8 mouse cellular contexts compared by ENCODE assay signal in the genomic region with DNA sequence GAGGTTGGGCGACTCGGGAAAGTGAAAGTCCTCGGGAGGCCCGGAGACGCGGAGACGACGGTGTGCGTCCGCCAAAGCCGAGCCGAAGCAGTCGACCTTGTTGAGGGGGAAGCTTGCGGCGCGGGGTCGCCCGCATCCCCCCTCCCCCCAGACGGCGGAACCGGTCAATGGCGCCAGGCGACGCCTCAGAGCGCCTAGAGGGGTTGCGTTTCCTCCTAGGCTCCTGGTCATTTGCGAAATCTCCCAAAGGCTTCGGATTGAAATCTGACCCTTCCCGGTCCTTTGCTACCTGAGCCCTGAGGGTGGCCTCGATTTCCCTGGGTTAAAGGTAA. TPM values are rescaled to one million over a fixed set of nuclear protein-coding genes. Genes with fewer than 3 reads are reported as not detected.
DNase-seq lines count a peak whose midpoint lies in the region; ATAC-seq and TF ChIP-seq lines count a peak whose summit lies in the region.

No protein-coding gene starts in this region.

- TF ChIP-seq POLR2A in bone marrow, adult 2 months (IDR thresholded peaks at IDR 0.05; ENCODE audit: borderline replicate concordance, control insufficient read depth, low read depth, low read length), result peak; percentile 25; the same call in 1 of the 2 replicates

- no peaks in the 10 kb centered on the region for H3K27me3 ChIP-seq in heart, embryonic 15.5 days
- peaks cover 25% of the 10 kb centered on the region for H3K27me3 ChIP-seq in hindbrain, embryonic 14.5 days (ENCODE audit: control insufficient read depth, insufficient read depth, low read length)
- H3K27me3 ChIP-seq in midbrain, embryonic 13.5 days, result peaks cover 29% of the 10 kb centered on the region

- ATAC-seq in heart, embryonic 15.5 days (replicated peaks; ENCODE audit: insufficient number of reproducible peaks, insufficient read depth, low FRiP score, low read depth), result 0 out of 2 replicates have a peak, but pooled peaks have one; percentile 0
- ATAC-seq in hindbrain, embryonic 14.5 days (ENCODE audit: low FRiP score), result peak; percentile 43
- ATAC-seq in midbrain, embryonic 13.5 days, result peak; percentile 72

- DNase-seq in heart, postnatal 25 days (ENCODE audit: low spot score), result no peak
- DNase-seq in hindbrain, embryonic 14.5 days (ENCODE audit: low spot score), result no peak
- DNase-seq in cerebellum, adult 11 months, result no peak
- no peak for DNase-seq in urinary bladder, postnatal 36 days (ENCODE audit: low spot score in 2 of 2)
- DNase-seq in gastrocnemius, adult 8-10 months (ENCODE audit: low spot score in 2 of 2), result no peak

- H3K4me3 ChIP-seq in heart, embryonic 15.5 days, result peak overlapping the region; percentile 81
- peak overlapping the region; percentile 76 for H3K4me3 ChIP-seq in bone marrow, adult 2 months (replicated peaks; ENCODE audit: control insufficient read depth, low read depth, low read length)
- peak overlapping the region; percentile 66 for H3K4me3 ChIP-seq in hindbrain, embryonic 14.5 days (replicated peaks; ENCODE audit: low read length)
- H3K4me3 ChIP-seq in midbrain, embryonic 13.5 days (replicated peaks), result peak overlapping the region; percentile 70

- peaks cover 20% of the 10 kb centered on the region for H3K4me1 ChIP-seq in heart, embryonic 15.5 days (replicated peaks)
- peaks cover 1% of the 10 kb centered on the region; the same call in 1 of the 2 replicates for H3K4me1 ChIP-seq in bone marrow, adult 2 months (ENCODE audit: control insufficient read depth, insufficient read depth, low read length)
- peaks cover 15% of the 10 kb centered on the region; the same call in 1 of the 2 replicates for H3K4me1 ChIP-seq in hindbrain, embryonic 14.5 days (replicated peaks; ENCODE audit: control insufficient read depth, insufficient read depth, low read length)
- peaks cover 48% of the 10 kb centered on the region for H3K4me1 ChIP-seq in midbrain, embryonic 13.5 days (replicated peaks)

- WGBS in heart, embryonic 15.5 days, result under 1% methylated on average over 30 of the region's 30 CpGs
- under 1% methylated on average over 30 of the region's 30 CpGs for WGBS in bone marrow, adult 2 months
- WGBS in hindbrain, embryonic 14.5 days, result under 1% methylated on average over 30 of the region's 30 CpGs
- 1% methylated on average over 30 of the region's 30 CpGs for WGBS in midbrain, embryonic 13.5 days

- peak overlapping the region; percentile 78 for H3K4me2 ChIP-seq in heart, embryonic 15.5 days
- H3K4me2 ChIP-seq in hindbrain, embryonic 14.5 days (replicated peaks), result peak overlapping the region; percentile 89
- peak overlapping the region; percentile 94 for H3K4me2 ChIP-seq in midbrain, embryonic 13.5 days (replicated peaks)

- TF ChIP-seq CTCF in bone marrow, adult 2 months (IDR thresholded peaks at IDR 0.05; ENCODE audit: control insufficient read depth, insufficient read depth, low read length), result no peak

- H3K9ac ChIP-seq in heart, embryonic 15.5 days, result peak overlapping the region; percentile 79
- H3K9ac ChIP-seq in hindbrain, embryonic 14.5 days, result peak overlapping the region; percentile 80
- peak overlapping the region; percentile 80 for H3K9ac ChIP-seq in midbrain, embryonic 13.5 days (replicated peaks)

- H3K27ac ChIP-seq in heart, embryonic 15.5 days, result peak overlapping the region; percentile 99
- peak overlapping the region; percentile 94 for H3K27ac ChIP-seq in bone marrow, adult 2 months (ENCODE audit: control insufficient read depth, insufficient read depth, low read depth, low read length, poor library complexity)
- H3K27ac ChIP-seq in hindbrain, embryonic 14.5 days, result peak overlapping the region; percentile 90
- H3K27ac ChIP-seq in midbrain, embryonic 13.5 days, result peak overlapping the region; percentile 92

- H3K36me3 ChIP-seq in heart, embryonic 15.5 days, result peaks cover 9% of the 10 kb centered on the region; the same call in 1 of the 2 replicates
- peaks cover 10% of the 10 kb centered on the region; the same call in 1 of the 2 replicates for H3K36me3 ChIP-seq in hindbrain, embryonic 14.5 days (replicated peaks; ENCODE audit: control insufficient read depth, insufficient read depth)
- H3K36me3 ChIP-seq in midbrain, embryonic 13.5 days, result peaks cover 4% of the 10 kb centered on the region

- H3K9me3 ChIP-seq in heart, embryonic 15.5 days (replicated peaks), result no peaks in the 10 kb centered on the region
- H3K9me3 ChIP-seq in hindbrain, embryonic 14.5 days (ENCODE audit: control insufficient read depth, low read length), result no peaks in the 10 kb centered on the region
- H3K9me3 ChIP-seq in midbrain, embryonic 13.5 days, result no peaks in the 10 kb centered on the region; the same call in 1 of the 2 replicates

- intact Hi-C loops in heart, postnatal 25 days (cut with DNase I), result loop anchor here (1.0 kb wide), 1 partner anchor 16 kb away; no protein-coding TSS in a partner anchor

RNA-seq across cellular contexts. Expression of a gene that starts 3.0 kb away (rescaled TPM):
- 94.7 and 107 TPM in 2 replicates for polyA plus RNA-seq in heart, embryonic 15.5 days (2015; fragmentation: Nextera tagmentation; extraction: Ambion mirVana)
- total RNA-seq in heart, postnatal 25 days (2021), result 100 to 1,000 TPM in 1 of 2 experiments, 10 to 100 TPM in 1; 96.9 to 110 TPM
- polyA plus RNA-seq in bone marrow, adult 2 months (2011; ENCODE audit: insufficient read depth, insufficient read length, low replicate concordance, missing spikeins), result 20.1 and 33.6 TPM in 2 replicates
- 47.7 and 48.8 TPM in 2 replicates for polyA plus RNA-seq in hindbrain, embryonic 14.5 days (2014; fragmentation: Nextera tagmentation; extraction: Ambion mirVana)
- polyA plus RNA-seq in midbrain, embryonic 13.5 days (2015; fragmentation: Nextera tagmentation; extraction: Ambion mirVana), result 51.7 and 60.1 TPM in 2 replicates
- total RNA-seq in gastrocnemius, adult 8-10 months (2022), result 10 to 100 TPM; 25.2 to 28.9 (median 27.2) TPM

Comparison
In these comparisons a context has a peak if more than half of its experiments do, and no peak if none do; other contexts are left out.
1. ATAC-seq: peak in every context shown above with its lines; median percentile 72 in midbrain, embryonic 13.5 days; 43 in hindbrain, embryonic 14.5 days; 0 in heart, embryonic 15.5 days.